Mouse (Mus musculus): ENCODE measurements around the gene Ier5.

The Ier5 gene

GRCm38 (mm10) chr1:155099280-155099848 lies at the start of gene Ier5:
Gene Ier5, minus strand, starts transcription at chr1:155099636.
- peak; percentile 93 for DNase-seq (ENCODE audit: low read depth)

- DNase-seq (ENCODE audit: low read depth) = no peak
These were observed 47.8 kb upstream of the Ier5 start for GRCm38 (mm10) chr1:155147228-155147627.

GRCm38 (mm10) chr1:155146572-155146980 lies 47.1 kb upstream of the Ier5 start, which contains the start of gene Mr1:
Gene Mr1, minus strand, starts transcription at chr1:155146814.
- peak; percentile 57 for DNase-seq (ENCODE audit: low read depth)

GRCm38 (mm10) chr1:155145620-155146019 lies 46.2 kb upstream of the Ier5 start:
- DNase-seq (ENCODE audit: low read depth) = no peak

GRCm38 (mm10) chr1:155140076-155140475 lies 40.6 kb upstream of the Ier5 start:
- no peak for DNase-seq (ENCODE audit: low read depth)

GRCm38 (mm10) chr1:155138795-155139194 lies 39.4 kb upstream of the Ier5 start:
- peak; percentile 96 for DNase-seq (ENCODE audit: low read depth)

GRCm38 (mm10) chr1:155134866-155135265 lies 35.4 kb upstream of the Ier5 start:
- no peak for DNase-seq (ENCODE audit: low read depth)

GRCm38 (mm10) chr1:155127429-155127934 lies 28.0 kb upstream of the Ier5 start:
- DNase-seq (ENCODE audit: low read depth) = no peak

- DNase-seq (ENCODE audit: low read depth) = no peak
These were observed 27.3 kb upstream of the Ier5 start for GRCm38 (mm10) chr1:155126716-155127115.

- no peak for DNase-seq (ENCODE audit: low read depth)
These were observed 25.0 kb upstream of the Ier5 start for GRCm38 (mm10) chr1:155124397-155124796.

- DNase-seq (ENCODE audit: low read depth) = no peak
These were observed 22.8 kb upstream of the Ier5 start for GRCm38 (mm10) chr1:155121977-155122939.

GRCm38 (mm10) chr1:155119719-155120118 lies 20.3 kb upstream of the Ier5 start:
- no peak for DNase-seq (ENCODE audit: low read depth)

- DNase-seq (ENCODE audit: low read depth) = no peak
These were observed 14.5 kb upstream of the Ier5 start for GRCm38 (mm10) chr1:155113946-155114345.

- no peak for DNase-seq (ENCODE audit: low read depth)
These were observed 13.4 kb upstream of the Ier5 start for GRCm38 (mm10) chr1:155112875-155113274.

- DNase-seq (ENCODE audit: low read depth) = no peak
These were observed 12.7 kb upstream of the Ier5 start for GRCm38 (mm10) chr1:155112118-155112517.

GRCm38 (mm10) chr1:155111491-155111890 lies 12.1 kb upstream of the Ier5 start:
- no peak for DNase-seq (ENCODE audit: low read depth)

- no peak for DNase-seq (ENCODE audit: low read depth)
These were observed 10.2 kb upstream of the Ier5 start for GRCm38 (mm10) chr1:155109387-155110350.

GRCm38 (mm10) chr1:155108412-155108811 lies 9.0 kb upstream of the Ier5 start:
- DNase-seq (ENCODE audit: low read depth) = no peak

- DNase-seq (ENCODE audit: low read depth) = no peak
These were observed 8.4 kb upstream of the Ier5 start for GRCm38 (mm10) chr1:155107843-155108242.

- no peak for DNase-seq (ENCODE audit: low read depth)
These were observed 6.9 kb upstream of the Ier5 start for GRCm38 (mm10) chr1:155106310-155106709.

- no peak for DNase-seq (ENCODE audit: low read depth)
These were observed 4.6 kb upstream of the Ier5 start for GRCm38 (mm10) chr1:155103991-155104390.

GRCm38 (mm10) chr1:155102631-155103030 lies 3.2 kb upstream of the Ier5 start:
- DNase-seq (ENCODE audit: low read depth) = no peak
